Mouse (Mus musculus) heart, adult 11 months (tissue): ENCODE results near the gene Klf1.

Experiments
- DNase-seq: peaks from one replicate; pipeline ENCODE4 v3.0.0; 2022

Gene Klf1

GRCm38 (mm10) chr8:84901752-84902151 lies at the start of gene Klf1:
TSS of gene Klf1 (plus strand) at chr8:84901928.
- DNase-seq, result no peak

- DNase-seq, result peak; percentile 51
Measured at GRCm38 (mm10) chr8:84856434-84856833, 45.3 kb upstream of the Klf1 start.

GRCm38 (mm10) chr8:84856864-84857441 lies 44.8 kb upstream of the Klf1 start, which contains the start of gene Farsa:
TSS of gene Farsa (plus strand) at chr8:84856989.
- peak; percentile 99 for DNase-seq

GRCm38 (mm10) chr8:84871376-84872308 lies 30.1 kb upstream of the Klf1 start, which contains the start of gene Syce2:
TSS of gene Syce2 (plus strand) at chr8:84872111.
- peak; percentile 96 for DNase-seq

- peak; percentile 92 for DNase-seq
Measured at GRCm38 (mm10) chr8:84872309-84872965, 29.3 kb upstream of the Klf1 start.

GRCm38 (mm10) chr8:84873016-84873415 lies 28.7 kb upstream of the Klf1 start:
- no peak for DNase-seq

GRCm38 (mm10) chr8:84874339-84874738 lies 27.4 kb upstream of the Klf1 start:
- no peak for DNase-seq

GRCm38 (mm10) chr8:84877297-84878035 lies 24.3 kb upstream of the Klf1 start:
- DNase-seq, result no peak

- no peak for DNase-seq
Measured at GRCm38 (mm10) chr8:84878915-84879314, 22.8 kb upstream of the Klf1 start.

GRCm38 (mm10) chr8:84884728-84885127 lies 17.0 kb upstream of the Klf1 start:
- no peak for DNase-seq

GRCm38 (mm10) chr8:84888280-84888679 lies 13.4 kb upstream of the Klf1 start:
- no peak for DNase-seq

- no peak for DNase-seq
Measured at GRCm38 (mm10) chr8:84889141-84889540, 12.6 kb upstream of the Klf1 start.

GRCm38 (mm10) chr8:84892993-84893708 lies 8.6 kb upstream of the Klf1 start:
- DNase-seq, result peak; percentile 92

- DNase-seq, result peak; percentile 100
Measured at GRCm38 (mm10) chr8:84893709-84894134, 8.0 kb upstream of the Klf1 start, which contains the start of gene Gcdh. TSS of gene Gcdh (minus strand) at chr8:84893921.

- DNase-seq, result no peak
Measured at GRCm38 (mm10) chr8:84895963-84896362, 5.8 kb upstream of the Klf1 start.

- no peak for DNase-seq
Measured at GRCm38 (mm10) chr8:84901071-84901470, 657 bp upstream of the Klf1 start.

- no peak for DNase-seq
Measured at GRCm38 (mm10) chr8:84902367-84902919, 715 bp downstream of the Klf1 start.

- DNase-seq, result peak; percentile 99
Measured at GRCm38 (mm10) chr8:84902920-84903661, 1.4 kb downstream of the Klf1 start.

- DNase-seq, result no peak
Measured at GRCm38 (mm10) chr8:84904351-84904750, 2.6 kb downstream of the Klf1 start.

- DNase-seq, result no peak
Measured at GRCm38 (mm10) chr8:84907037-84907436, 5.3 kb downstream of the Klf1 start.

- no peak for DNase-seq
Measured at GRCm38 (mm10) chr8:84907493-84907892, 5.8 kb downstream of the Klf1 start.
